Mouse (Mus musculus): ENCODE measurements around the gene Ccdc169.

- TF ChIP-seq CTCF (IDR thresholded peaks at IDR 0.05; ENCODE audit: extremely low read depth, insufficient read depth, insufficient read length, insufficient replicate concordance) (no peak), POLR2A (IDR thresholded peaks at IDR 0.05; ENCODE audit: low read depth, low read length) (no peak)
Measured at GRCm38 (mm10) chr3:55147156-55147555, 10.0 kb downstream of the Ccdc169 start.
